Mouse (Mus musculus): ENCODE results near the gene Rtn3.

DNA sequence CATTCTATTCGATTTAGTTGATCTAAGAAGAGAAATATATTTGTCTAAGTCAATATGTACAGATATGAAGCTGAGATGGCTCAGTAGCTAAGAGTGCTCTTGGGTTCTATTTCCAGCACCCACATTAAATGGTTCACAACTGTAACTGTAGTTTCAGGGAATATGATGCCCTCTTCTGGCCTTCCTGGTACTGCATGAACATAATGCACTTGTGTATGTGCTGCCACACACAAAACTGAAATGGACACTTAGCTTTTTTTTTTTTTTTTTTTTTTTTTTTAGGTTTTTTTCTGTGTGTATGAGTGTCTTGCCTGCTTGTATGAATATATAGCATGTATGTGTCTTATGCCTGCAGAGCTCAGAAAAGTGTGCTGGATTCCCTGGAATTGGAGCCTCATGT, 40.2 kb upstream of the Rtn3 start:
- no peak for TF ChIP-seq CTCF (IDR thresholded peaks at IDR 0.05; ENCODE audit: borderline replicate concordance, control insufficient read depth, extremely low read depth, insufficient read depth, low read length, poor library complexity)
- TF ChIP-seq POLR2A (IDR thresholded peaks at IDR 0.05; ENCODE audit: control insufficient read depth, extremely low read depth, insufficient read depth, low read length, poor library complexity), result no peak
